Mouse (Mus musculus): ENCODE measurements around the gene Tm4sf1.

The Tm4sf1 gene

DNA sequence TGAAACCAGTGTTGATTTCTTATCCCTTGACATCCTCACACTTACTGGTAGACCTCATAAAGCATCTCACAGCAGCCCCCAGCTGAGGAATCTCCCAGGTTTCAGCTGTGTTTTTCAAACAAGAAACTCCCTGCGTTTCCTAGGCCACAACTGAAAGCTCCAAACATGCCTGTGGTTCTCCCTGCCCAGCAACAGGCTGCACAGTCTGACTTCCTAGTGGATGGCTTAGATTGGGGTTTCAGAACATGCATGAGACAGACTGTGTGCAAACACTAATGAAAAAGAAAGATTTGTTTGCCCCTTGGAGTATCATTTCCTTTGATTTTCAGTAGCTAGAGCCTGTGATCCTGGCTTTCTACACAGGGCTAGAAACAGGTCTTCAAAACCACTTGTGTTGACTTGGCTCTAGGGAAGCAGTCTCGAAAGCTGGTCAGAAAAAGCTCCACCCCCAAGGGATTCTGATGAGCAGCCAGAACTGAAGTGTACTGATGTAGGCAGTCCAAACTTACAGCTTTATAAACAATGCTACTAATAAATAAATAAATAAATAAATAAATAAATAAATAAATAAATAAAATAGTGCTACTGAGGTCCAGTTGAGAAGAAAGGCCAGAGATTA is at the start of gene Tm4sf1:
Tm4sf1 (minus strand) TSS at position 68 of the 619 bp plus-strand sequence.
- in situ Hi-C loops (cut with MboI, MseI) = no loop called here

DNA sequence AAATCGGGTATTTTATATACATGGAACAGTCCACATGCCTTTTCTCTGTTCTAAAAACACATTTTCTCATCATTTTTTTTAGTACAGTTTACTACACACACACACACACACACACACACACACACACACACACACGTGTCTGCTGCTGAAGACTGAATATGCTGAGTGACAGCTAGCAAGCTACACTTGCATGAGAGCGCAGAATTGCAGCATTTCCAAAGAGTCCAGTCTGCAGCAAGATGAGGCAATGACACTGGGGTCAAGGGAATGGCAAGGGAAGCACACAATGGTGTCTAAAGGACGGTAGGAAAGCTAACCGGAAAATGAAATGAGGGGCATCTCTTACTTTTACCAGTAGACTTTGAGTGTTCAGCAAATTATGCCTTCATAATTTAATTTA is 43.0 kb upstream of the Tm4sf1 start:
- in situ Hi-C loops (cut with MboI, MseI) = no loop called here

- in situ Hi-C loops (cut with MboI, MseI) = no loop called here
Observed at GRCm38 (mm10) chr3:57343837-57344607, 42.2 kb upstream of the Tm4sf1 start.

DNA sequence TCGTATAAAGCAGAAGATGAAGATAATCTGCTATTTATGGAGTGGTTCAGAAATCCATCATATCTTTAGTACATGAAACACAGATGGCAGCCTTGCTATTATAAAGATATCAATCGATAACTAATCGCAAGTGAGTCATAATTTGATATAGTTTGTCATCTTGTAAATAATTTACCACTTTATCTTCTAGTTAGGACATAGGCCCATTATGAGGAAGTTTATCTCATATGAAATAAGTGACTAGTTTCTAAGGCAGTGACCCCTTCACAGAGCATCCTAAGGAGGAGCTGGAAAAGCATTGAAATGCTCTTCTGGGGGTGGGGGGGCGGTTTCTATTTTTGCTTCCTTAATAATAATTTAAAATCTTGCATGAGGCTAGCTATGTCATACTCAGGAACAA is 41.2 kb upstream of the Tm4sf1 start:
- in situ Hi-C loops (cut with MboI, MseI) = no loop called here

DNA sequence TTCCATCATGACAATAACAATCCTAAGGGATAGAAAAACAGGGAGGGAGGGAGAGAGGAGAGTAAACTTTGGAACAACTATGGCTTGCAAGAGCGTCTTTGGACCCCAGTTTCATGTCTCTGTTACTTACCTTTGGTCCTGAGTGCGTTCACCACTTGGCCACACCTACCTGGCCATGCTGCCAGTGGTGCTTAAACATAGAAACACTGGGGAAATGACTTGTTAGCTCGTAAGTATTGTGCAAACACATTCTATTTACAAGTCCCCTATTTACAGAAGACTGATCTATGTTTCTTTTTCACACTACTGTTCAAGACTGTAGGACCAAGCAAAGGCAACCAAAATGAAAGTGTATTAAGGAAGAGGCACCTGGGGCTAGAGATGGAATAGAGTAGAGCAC is 39.5 kb upstream of the Tm4sf1 start:
- in situ Hi-C loops (cut with MboI, MseI) = no loop called here

- in situ Hi-C loops (cut with MboI, MseI) = no loop called here
Observed at GRCm38 (mm10) chr3:57335080-57335815, 33.5 kb upstream of the Tm4sf1 start.

GRCm38 (mm10) chr3:57327941-57328340 is 26.2 kb upstream of the Tm4sf1 start:
- in situ Hi-C loops (cut with MboI, MseI) = no loop called here

GRCm38 (mm10) chr3:57307076-57307475 is 5.3 kb upstream of the Tm4sf1 start:
- in situ Hi-C loops (cut with MboI, MseI) = no loop called here

DNA sequence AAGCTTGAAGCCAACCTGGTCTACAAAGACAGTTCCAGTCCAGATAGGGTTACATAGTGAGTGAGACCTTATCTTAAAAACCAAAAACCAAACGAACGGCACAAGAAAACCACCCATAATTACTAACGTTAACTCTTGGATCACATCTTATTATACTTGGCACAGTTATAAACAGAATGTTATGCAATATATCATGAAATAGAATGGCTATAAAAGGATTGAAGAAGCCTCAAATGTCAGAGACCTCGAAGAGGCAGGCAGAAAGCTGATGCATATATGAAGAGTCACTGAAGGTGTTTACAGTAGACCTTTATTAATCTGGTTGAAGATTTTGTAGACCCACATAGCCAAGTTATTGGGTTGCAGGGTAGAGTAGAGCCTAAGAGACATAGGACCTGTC is 3.8 kb upstream of the Tm4sf1 start:
- in situ Hi-C loops (cut with MboI, MseI) = no loop called here

DNA sequence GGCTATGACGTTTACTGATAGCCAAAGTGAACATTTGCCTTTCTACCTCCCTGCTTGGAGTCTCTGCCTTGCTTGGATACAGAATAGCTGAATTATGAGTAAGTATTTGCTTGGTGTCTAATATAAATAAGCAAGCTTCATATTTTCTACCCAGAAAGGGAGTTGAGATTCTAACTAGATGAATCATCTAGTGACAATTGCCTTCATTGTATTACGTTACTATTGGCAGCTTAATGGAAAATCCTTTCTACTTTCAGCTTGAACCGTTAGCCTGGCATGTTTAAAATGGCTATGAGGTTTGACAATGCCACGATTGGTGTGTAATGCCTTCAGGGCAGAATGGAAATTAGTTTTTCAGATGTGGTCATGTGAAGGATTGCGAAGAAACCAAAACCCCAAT is 2.7 kb upstream of the Tm4sf1 start:
- in situ Hi-C loops (cut with MboI, MseI) = no loop called here

GRCm38 (mm10) chr3:57304050-57304449 is 2.3 kb upstream of the Tm4sf1 start:
- in situ Hi-C loops (cut with MboI, MseI) = no loop called here

DNA sequence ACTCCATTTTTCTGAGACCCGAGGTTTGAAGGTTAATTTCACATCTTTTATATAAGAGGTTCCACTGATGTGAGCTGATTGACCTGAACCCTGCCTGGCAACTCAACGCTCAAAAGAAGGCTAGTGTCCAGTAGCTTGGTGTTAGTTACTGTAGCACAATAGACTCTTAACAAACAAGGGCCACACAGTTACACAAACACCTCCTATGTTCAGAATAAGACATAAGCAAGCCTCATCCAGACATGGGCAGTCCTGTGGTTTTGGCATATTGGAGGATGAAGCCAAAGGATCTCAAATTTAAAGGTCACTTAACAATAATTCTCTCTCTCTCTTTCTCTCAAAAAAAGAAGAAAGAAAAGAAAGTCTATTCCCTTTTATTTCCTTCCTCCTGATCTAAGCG is 1.7 kb upstream of the Tm4sf1 start:
- in situ Hi-C loops (cut with MboI, MseI) = no loop called here

DNA sequence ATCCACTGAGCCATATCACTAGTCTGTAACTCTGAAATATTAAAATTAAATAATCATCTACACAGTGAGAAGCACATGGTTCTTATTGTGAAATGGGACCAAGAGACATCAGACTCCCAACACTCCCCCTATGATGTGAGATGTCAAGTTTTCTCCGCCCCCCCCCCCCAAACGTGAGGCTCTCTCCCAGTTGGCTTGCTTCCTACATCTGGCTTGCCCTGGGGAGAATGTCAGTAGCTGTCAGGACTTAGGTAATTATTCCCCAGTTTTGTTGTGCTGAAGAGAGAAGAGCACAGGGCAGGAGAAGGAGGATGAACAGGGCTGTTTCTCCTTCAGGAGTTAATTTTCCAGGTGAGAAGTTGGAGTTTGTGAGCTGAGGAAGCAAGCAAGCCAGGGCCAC is 1.1 kb upstream of the Tm4sf1 start:
- in situ Hi-C loops (cut with MboI, MseI) = no loop called here

- in situ Hi-C loops (cut with MboI, MseI) = no loop called here
Observed at GRCm38 (mm10) chr3:57301366-57301765, 422 bp downstream of the Tm4sf1 start.

DNA sequence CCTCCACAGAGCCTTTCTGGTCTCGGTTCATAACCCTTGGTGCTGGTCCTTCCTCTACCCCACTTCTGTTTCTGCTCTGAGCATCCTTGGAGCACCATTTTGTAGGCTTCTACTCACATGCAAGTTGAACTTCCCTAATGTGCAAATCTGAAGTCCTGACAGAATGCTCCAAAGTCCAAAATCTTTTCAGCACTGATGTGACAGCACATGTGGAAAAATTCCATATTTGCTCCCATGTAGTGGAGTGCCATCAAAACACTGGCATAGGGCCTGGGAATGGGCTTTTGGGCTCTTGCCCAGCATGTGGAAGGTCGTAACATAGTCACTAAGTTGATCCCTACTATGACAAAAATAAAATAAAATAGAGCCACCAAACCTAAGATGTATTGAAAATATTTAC is 3.8 kb downstream of the Tm4sf1 start:
- in situ Hi-C loops (cut with MboI, MseI) = no loop called here

- in situ Hi-C loops (cut with MboI, MseI) = no loop called here
Observed at GRCm38 (mm10) chr3:57296574-57296973, 5.2 kb downstream of the Tm4sf1 start.

GRCm38 (mm10) chr3:57295631-57296030 is 6.2 kb downstream of the Tm4sf1 start:
- in situ Hi-C loops (cut with MboI, MseI) = no loop called here

GRCm38 (mm10) chr3:57294742-57295525 is 6.9 kb downstream of the Tm4sf1 start:
- in situ Hi-C loops (cut with MboI, MseI) = no loop called here

DNA sequence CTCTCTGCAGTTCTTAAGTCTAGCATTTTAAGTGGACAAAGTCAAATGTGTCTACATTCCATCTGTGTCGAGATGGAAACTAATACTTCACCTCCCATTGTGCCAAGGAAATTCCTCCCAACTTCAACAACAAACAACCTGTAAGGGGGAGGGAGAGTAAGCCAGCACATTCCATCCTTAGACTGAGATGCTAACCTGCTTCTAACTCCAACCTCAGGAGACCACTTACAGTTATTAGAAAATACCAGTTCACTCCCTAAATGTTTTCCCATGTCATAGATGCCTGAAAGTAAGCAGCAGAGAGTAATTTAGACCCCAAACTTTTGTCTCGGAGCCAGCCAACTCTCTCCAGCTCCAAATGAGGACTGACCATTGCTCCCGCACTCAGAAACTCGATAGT is 7.9 kb downstream of the Tm4sf1 start:
- in situ Hi-C loops (cut with MboI, MseI) = no loop called here

DNA sequence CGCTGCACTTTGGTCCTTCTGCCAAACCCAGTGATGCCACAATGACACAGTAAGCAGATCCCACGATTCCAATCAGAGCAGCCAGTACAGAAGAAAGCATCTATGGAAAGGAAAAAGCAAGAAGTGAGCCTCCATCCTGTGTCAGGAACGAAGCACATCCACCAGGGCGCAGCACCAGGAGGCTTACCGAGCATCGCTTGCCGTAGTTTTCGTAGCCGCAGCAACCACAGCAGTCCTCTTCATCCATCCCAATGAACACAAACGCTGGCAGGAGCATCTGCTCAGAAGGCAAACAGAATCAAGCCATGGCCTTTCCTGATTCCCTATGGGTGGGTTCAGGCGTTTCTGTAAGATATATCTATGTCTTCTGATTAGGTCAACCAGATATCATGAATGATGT is 9.0 kb downstream of the Tm4sf1 start:
- in situ Hi-C loops (cut with MboI, MseI) = no loop called here

DNA sequence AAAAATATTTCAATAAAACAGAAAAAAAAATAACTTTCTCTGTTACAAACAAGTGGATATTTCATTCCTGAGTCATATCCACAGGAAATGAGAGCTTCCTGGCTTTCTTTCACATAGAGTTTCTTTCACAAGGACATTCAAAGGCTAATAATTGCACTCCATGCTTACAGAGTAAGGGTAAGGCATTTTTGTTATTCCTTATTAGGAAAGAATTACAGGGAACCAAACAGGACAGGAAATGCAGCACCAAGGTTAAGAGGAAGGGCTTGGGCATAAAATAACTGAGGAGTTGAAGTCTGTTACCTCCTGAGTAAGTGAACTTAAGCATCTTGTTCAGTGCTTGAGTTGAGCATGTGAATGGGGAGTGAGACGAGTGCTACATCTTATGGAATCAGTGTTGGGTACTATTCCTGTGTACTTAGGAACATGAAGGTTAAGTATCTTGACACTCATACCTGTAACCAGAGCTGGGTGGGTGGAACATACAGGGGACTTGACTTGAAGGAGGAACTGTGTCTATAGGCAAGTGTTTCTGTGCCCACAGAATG is 12.8 kb downstream of the Tm4sf1 start:
- in situ Hi-C loops (cut with MboI, MseI) = no loop called here

Measured in T-helper 1 cell (primary cell).